Mouse (Mus musculus): Measurements from ENCODE around the gene Dpp4. TPM values are rescaled to one million over a fixed set of nuclear protein-coding genes. Genes with fewer than 3 reads are reported as not detected.

The Dpp4 gene
- polyA plus RNA-seq, 1 experiment from 2014 or later: 0.91 TPM

DNA sequence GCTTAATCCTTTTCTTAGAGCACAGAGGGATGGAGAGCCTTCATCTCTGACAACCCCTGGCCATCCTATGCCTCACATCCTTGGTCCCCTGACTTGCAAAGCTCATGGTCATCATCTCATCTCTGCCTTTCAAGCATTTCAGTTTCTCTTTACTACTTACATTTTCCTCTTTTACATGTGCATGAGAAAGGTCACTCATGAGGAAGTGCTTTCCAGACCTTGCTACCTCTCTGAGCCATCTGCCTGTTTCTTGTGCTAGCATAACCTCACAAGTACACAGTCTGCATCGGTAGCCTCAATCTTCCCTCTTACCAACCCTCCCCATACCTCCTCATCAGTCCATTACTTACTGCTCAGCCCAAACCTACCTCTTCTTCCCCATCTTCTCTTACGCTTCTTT lies 12.2 kb downstream of the Dpp4 start:
- no peaks in the 10 kb centered on the region for H3K4me1 ChIP-seq

DNA sequence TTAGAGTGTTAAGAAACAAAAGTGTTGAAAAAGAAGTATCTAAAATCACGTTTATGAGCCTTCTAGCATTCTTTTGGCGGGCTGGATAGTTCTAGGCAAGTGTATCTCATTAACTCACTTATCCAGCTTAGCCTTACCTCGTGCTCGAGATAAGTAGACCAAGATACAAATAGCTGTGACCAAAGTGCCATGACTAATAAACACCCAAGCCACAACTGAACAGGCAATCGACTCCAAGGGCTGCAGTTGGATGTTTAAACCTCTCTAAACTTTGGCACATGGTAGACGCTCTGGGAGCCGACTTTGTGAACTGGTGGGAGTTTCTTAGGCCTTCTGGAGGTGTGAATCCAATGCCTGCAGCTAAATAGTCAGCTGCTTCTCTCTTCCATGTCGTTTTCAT lies 12.7 kb downstream of the Dpp4 start:
- no peak overlapping the region for H3K27ac ChIP-seq
- no peak overlapping the region for H3K4me2 ChIP-seq (replicated peaks)
- no peaks in the 10 kb centered on the region for H3K27me3 ChIP-seq (replicated peaks)
- H3K36me3 ChIP-seq: no peaks in the 10 kb centered on the region
- H3K9me3 ChIP-seq: no peaks in the 10 kb centered on the region
- WGBS: 82% methylated on average over 8 of the region's 8 CpGs
- H3K4me1 ChIP-seq: no peaks in the 10 kb centered on the region
- no peak overlapping the region for H3K9ac ChIP-seq
- ATAC-seq (ENCODE audit: low FRiP score, low read depth): no peak
- H3K4me3 ChIP-seq: no peak overlapping the region

More for the DNA sequence above, 12.2 kb downstream of the Dpp4 start:
- Histone ChIP-seq H3K36me3 (no peaks in the 10 kb centered on the region), H3K27ac (no peak overlapping the region), H3K9me3 (no peaks in the 10 kb centered on the region), H3K27me3 (replicated peaks) (no peaks in the 10 kb centered on the region), H3K4me3 (no peak overlapping the region), H3K4me2 (replicated peaks) (no peak overlapping the region), H3K9ac (no peak overlapping the region)
- no peak for ATAC-seq (ENCODE audit: low FRiP score, low read depth)
- WGBS: 89% methylated on average over 2 of the region's 2 CpGs

DNA sequence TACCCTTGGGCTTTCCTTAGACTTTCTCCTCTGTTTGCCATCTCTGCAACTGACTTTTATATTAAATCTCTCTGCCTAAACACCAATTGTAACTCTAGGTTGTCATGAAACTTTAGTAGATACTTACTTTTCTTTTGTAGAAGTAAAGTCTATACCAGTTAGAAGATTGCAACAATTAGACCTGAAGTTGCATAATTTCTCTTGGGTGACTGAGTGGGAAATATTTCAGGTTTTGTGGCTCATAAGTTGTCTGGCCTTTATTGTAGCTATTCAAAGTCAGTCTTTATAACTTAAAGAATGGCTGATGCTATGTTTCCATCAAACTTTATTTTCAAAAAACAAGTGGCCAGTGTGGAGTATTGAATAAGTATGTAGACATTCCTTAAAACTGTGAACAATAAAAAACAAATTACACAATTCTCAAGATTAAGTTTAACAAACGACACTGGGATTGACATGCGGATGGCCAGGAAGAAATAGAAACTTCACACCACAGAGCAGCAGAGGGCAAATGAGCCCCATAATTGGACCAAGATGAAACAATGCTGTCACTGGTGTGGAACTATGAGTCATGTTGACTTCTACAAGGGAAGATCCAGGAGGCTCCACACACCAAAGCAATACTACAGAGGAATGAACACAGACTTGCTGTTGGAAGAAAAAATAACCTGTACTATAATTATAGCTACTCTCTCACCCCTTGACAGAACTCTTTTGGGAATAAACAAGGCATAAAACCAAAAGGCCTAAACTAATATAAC lies 13.7 kb downstream of the Dpp4 start:
- H3K4me1 ChIP-seq: no peaks in the 10 kb centered on the region
- H3K9ac ChIP-seq: no peak overlapping the region
- H3K4me3 ChIP-seq: no peak overlapping the region
- no peaks in the 10 kb centered on the region for H3K9me3 ChIP-seq
- H3K27ac ChIP-seq: no peak overlapping the region
- no peak for ATAC-seq (ENCODE audit: low FRiP score, low read depth)
- no peak overlapping the region for H3K4me2 ChIP-seq (replicated peaks)
- 95% methylated on average over 2 of the region's 2 CpGs for WGBS
- no peaks in the 10 kb centered on the region for H3K36me3 ChIP-seq
- no peaks in the 10 kb centered on the region for H3K27me3 ChIP-seq (replicated peaks)

DNA sequence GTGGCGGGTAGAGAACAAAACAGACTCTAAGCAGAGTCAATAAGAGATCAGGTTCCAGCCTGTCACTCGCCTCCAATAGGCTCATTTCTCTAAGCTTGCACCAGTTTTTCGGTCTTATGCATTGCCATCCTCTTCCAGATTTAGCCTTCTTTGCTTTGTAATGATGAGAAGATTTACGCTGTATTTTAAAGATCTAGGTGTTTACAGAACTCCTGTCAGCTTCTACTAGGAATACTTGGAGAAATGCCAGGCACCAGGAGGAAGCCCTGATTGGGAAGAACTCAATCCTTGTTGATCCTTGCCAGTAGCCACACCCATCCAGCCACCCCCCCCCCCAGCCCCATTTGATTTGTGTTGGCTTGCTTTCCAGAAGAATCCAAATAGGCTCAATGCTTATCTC lies 14.4 kb downstream of the Dpp4 start:
- Histone ChIP-seq H3K4me1 (no peaks in the 10 kb centered on the region), H3K4me2 (replicated peaks) (no peak overlapping the region), H3K4me3 (no peak overlapping the region), H3K27ac (no peak overlapping the region), H3K27me3 (replicated peaks) (no peaks in the 10 kb centered on the region), H3K9ac (no peak overlapping the region), H3K9me3 (no peaks in the 10 kb centered on the region), H3K36me3 (no peaks in the 10 kb centered on the region)
- WGBS: 86% methylated on average over 4 of the region's 4 CpGs
- no peak for ATAC-seq (ENCODE audit: low FRiP score, low read depth)

DNA sequence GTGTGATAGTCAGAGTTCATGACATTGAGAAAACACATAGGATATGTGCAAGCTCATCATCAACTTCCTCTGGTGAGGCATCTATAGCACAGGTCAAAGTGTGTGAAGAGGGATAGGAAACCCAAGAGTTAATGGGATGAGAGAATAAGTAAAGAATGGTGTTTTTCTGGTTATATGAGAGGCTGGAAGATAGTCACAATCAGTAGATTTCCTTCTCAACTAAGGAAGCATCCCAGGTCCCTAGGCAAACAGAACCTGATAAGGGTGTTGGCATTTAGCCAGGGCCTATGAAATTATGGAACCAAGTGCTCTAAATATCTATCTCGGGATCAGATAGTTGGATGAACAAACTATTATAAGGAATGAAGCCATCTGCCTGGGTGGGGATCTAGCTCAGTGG lies 15.2 kb downstream of the Dpp4 start:
- H3K4me2 ChIP-seq (replicated peaks): no peak overlapping the region
- no peak overlapping the region for H3K9ac ChIP-seq
- no peaks in the 10 kb centered on the region for H3K9me3 ChIP-seq
- H3K36me3 ChIP-seq: no peaks in the 10 kb centered on the region
- no peaks in the 10 kb centered on the region for H3K27me3 ChIP-seq (replicated peaks)
- no peak for ATAC-seq (ENCODE audit: low FRiP score, low read depth)
- H3K4me1 ChIP-seq: no peaks in the 10 kb centered on the region
- H3K4me3 ChIP-seq: no peak overlapping the region
- no peak overlapping the region for H3K27ac ChIP-seq
- WGBS: 93% methylated on average over 1 of the region's 1 CpGs

DNA sequence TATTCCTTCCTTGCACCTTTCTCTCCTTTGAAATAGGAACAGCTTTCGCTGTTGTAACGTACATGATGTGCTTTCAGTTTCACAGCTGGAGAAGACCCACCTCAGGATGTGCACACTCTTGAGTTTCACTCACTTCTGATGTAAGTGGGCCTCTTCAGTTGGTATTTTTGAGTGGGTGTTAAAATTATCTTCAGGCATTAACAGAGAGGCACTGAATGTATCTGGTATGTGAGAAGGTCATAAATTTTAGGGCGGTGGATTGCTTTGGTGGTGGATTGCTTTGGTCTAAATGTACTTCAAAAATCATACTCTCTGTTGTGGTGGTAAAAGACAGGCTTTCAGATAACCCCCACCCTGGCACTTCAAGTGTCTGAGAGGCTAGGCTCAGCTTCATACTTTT lies 17.2 kb downstream of the Dpp4 start:
- H3K4me1 ChIP-seq: no peaks in the 10 kb centered on the region
- no peaks in the 10 kb centered on the region for H3K36me3 ChIP-seq
- no peak overlapping the region for H3K9ac ChIP-seq
- ATAC-seq (ENCODE audit: low FRiP score, low read depth): no peak
- no peak overlapping the region for H3K27ac ChIP-seq
- no peaks in the 10 kb centered on the region for H3K9me3 ChIP-seq
- 94% methylated on average over 3 of the region's 3 CpGs for WGBS
- H3K4me3 ChIP-seq: no peak overlapping the region
- no peaks in the 10 kb centered on the region for H3K27me3 ChIP-seq (replicated peaks)
- H3K4me2 ChIP-seq (replicated peaks): no peak overlapping the region

DNA sequence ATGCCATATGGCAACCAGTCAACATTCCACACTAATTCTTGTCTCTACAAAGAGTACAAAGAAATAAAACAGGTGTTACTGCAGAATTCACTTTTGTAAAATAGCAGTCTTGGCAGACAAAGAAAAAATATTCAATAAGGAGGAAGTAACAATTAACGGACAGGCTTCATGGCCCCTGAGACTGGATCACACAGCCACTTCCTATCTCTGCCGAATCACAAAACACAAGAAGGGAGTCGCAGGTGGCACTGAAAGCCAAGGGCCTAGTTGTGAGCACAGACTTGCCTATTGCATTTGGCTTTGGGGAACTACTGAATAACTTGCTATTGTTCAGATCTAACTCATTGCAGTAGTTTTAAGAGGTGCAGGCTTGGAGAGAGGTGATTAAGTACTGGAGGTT lies 19.9 kb downstream of the Dpp4 start:
- Histone ChIP-seq H3K4me2 (replicated peaks) (no peak overlapping the region), H3K4me3 (no peak overlapping the region), H3K27me3 (replicated peaks) (no peaks in the 10 kb centered on the region), H3K4me1 (no peaks in the 10 kb centered on the region), H3K9ac (no peak overlapping the region), H3K9me3 (no peaks in the 10 kb centered on the region), H3K36me3 (no peaks in the 10 kb centered on the region), H3K27ac (no peak overlapping the region)
- WGBS: 87% methylated on average over 3 of the region's 3 CpGs
- ATAC-seq (ENCODE audit: low FRiP score, low read depth): no peak

DNA sequence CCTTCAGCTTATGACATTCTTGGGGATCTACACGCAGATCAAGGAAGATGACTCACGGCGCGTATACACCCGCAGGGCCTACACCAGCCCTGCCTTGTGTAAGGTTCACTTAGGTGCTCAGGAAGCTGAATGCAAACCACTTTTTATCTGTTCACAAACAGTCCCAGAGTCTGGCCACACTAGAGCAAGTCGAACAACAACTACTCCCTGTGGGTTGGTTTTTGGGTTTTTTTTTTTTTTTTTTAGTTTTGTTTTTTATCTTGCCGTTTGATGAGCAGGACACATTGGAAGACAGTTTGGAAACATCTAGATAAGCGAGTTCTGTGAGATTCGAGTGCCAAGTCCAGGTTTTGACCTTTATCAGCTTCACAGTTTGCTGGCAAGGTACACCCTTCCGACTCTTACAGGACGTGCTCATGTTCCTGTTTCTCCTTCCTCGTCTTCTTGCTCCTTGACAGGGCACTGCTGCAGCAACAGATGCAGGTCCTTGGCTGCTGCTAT lies 21.0 kb downstream of the Dpp4 start:
- Histone ChIP-seq H3K4me3 (no peak overlapping the region), H3K36me3 (no peaks in the 10 kb centered on the region), H3K9me3 (no peaks in the 10 kb centered on the region), H3K4me1 (no peaks in the 10 kb centered on the region), H3K4me2 (replicated peaks) (no peak overlapping the region), H3K27ac (no peak overlapping the region), H3K27me3 (replicated peaks) (no peaks in the 10 kb centered on the region), H3K9ac (no peak overlapping the region)
- no peak for ATAC-seq (ENCODE audit: low FRiP score, low read depth)
- 92% methylated on average over 12 of the region's 12 CpGs for WGBS

DNA sequence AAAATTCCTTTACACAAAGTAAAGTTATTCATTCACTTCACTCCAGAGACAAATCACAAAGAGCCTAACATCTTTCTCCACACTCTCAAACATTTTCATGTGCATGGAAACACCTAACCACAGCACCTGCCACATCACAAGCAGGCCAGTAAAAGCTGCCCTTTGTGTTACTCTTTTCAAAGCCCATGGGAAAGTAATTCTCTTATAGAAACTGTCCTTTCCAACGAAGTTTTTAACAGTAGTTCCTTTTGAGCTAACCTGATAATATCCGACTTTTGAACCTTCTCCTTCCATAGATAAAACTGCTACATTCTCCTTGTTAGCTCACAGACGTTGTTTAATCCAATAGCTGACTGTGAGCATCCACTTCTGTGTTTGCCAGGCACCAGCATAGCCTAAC lies 21.7 kb downstream of the Dpp4 start:
- Histone ChIP-seq H3K27me3 (replicated peaks) (no peaks in the 10 kb centered on the region), H3K4me1 (no peaks in the 10 kb centered on the region), H3K27ac (no peak overlapping the region), H3K36me3 (no peaks in the 10 kb centered on the region), H3K4me3 (no peak overlapping the region), H3K9me3 (no peaks in the 10 kb centered on the region), H3K4me2 (replicated peaks) (no peak overlapping the region), H3K9ac (no peak overlapping the region)
- no peak for ATAC-seq (ENCODE audit: low FRiP score, low read depth)
- 69% methylated on average over 3 of the region's 3 CpGs for WGBS

DNA sequence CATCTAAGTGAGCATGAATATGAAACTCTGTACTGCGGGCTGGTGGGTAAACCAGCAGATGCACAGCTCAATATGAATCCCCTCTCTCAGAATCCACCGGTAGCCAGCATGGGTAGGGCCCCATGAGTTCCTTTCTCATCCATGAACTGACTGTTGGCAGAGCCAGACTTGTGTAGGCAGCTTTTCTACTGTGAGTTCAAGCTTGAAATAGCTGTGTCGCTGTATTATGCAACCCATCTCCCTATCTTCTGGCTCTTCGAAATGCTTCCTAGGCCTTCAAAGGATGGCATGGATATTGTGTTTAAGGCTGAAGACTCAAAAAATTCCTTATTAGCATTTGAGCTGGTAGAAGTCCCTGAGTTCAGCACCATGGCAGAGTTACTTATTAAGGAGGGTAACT lies 23.2 kb downstream of the Dpp4 start:
- Histone ChIP-seq H3K9me3 (no peaks in the 10 kb centered on the region), H3K36me3 (no peaks in the 10 kb centered on the region), H3K9ac (no peak overlapping the region), H3K4me3 (no peak overlapping the region), H3K4me1 (no peaks in the 10 kb centered on the region), H3K27me3 (replicated peaks) (no peaks in the 10 kb centered on the region), H3K27ac (no peak overlapping the region), H3K4me2 (replicated peaks) (no peak overlapping the region)
- 91% methylated on average over 4 of the region's 4 CpGs for WGBS
- no peak for ATAC-seq (ENCODE audit: low FRiP score, low read depth)

DNA sequence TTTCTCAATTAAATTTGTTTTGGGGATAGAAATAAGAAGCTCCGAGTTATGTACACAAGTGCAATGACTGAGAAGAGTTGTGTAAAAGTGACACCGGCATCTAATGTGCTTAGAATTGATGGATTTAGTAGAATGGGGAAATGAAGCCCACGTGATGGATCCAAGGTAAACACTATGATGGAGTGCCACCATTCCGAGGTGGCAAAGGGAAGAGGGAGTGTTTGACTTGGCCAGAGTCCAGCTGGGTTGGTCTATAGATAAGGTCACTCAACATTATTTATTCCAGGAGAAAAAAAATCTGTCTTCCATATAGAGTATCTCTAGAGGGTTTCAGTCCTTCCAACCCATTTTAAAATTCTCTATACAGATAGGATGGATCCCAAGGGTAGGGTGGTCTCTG lies 28.8 kb downstream of the Dpp4 start:
- no peaks in the 10 kb centered on the region for H3K36me3 ChIP-seq
- no peak overlapping the region for H3K4me2 ChIP-seq (replicated peaks)
- no peak for ATAC-seq (ENCODE audit: low FRiP score, low read depth)
- H3K27ac ChIP-seq: no peak overlapping the region
- H3K27me3 ChIP-seq (replicated peaks): no peaks in the 10 kb centered on the region
- WGBS: 83% methylated on average over 4 of the region's 4 CpGs
- no peaks in the 10 kb centered on the region for H3K4me1 ChIP-seq
- no peaks in the 10 kb centered on the region for H3K9me3 ChIP-seq
- no peak overlapping the region for H3K4me3 ChIP-seq
- H3K9ac ChIP-seq: no peak overlapping the region

DNA sequence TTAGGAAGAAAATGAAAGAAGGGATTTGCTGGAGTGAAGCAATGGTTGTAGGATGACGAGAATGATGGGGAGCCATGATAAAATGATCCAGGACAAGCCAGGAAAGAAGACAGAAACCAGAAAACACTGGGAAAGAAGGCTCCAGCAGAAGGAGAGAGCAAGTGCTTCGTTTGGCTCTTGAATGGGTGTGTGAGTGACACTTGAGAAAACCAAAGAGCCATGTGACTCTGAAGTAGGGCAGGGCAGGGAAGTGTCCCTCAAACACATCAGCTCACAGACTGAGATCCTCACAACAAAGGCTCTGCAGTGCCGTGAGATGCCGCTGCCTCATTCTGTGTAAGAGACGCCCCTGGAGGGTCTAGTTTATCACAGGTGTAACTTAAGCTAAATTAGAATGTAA lies 29.6 kb downstream of the Dpp4 start:
- Histone ChIP-seq H3K9me3 (no peaks in the 10 kb centered on the region), H3K27me3 (replicated peaks) (no peaks in the 10 kb centered on the region), H3K27ac (no peak overlapping the region), H3K9ac (no peak overlapping the region), H3K4me3 (no peak overlapping the region), H3K36me3 (no peaks in the 10 kb centered on the region), H3K4me2 (replicated peaks) (no peak overlapping the region), H3K4me1 (no peaks in the 10 kb centered on the region)
- ATAC-seq (ENCODE audit: low FRiP score, low read depth): no peak
- 80% methylated on average over 5 of the region's 5 CpGs for WGBS

DNA sequence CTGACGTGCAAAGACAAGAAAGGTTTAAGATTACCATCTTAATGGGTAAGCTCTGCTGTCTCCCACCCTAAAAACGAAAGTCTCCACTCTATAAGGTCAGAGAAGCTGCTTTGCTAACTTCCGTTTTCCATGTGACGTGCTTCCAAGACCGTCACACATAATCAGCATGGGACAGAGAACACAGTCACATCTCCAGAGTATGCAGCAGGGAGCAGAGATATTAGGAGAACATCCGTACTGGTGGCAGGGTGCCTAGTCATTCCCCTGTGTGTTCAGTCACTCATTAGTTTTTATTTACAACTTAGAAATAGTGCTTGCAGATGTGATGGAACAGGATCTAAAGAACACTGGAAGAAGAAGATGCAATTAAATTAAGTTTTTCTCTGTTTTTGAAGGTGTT lies 30.3 kb downstream of the Dpp4 start:
- H3K27ac ChIP-seq: no peak overlapping the region
- H3K4me2 ChIP-seq (replicated peaks): no peak overlapping the region
- no peaks in the 10 kb centered on the region for H3K27me3 ChIP-seq (replicated peaks)
- no peaks in the 10 kb centered on the region for H3K9me3 ChIP-seq
- no peak overlapping the region for H3K9ac ChIP-seq
- 80% methylated on average over 6 of the region's 6 CpGs for WGBS
- no peaks in the 10 kb centered on the region for H3K4me1 ChIP-seq
- H3K4me3 ChIP-seq: no peak overlapping the region
- H3K36me3 ChIP-seq: no peaks in the 10 kb centered on the region
- no peak for ATAC-seq (ENCODE audit: low FRiP score, low read depth)
